Mouse (Mus musculus) urinary bladder, adult 2 months (tissue): ENCODE data around the gene Ppfibp2. TPM values are rescaled to one million over a fixed set of nuclear protein-coding genes. Genes with fewer than 3 reads are reported as not detected.

ENCODE experiments used
- DNase-seq: peaks from one replicate; pipeline ENCODE4 v3.0.0; 2022; ENCODE audit warnings: low spot score
- polyA plus RNA-seq: library from polyadenylated mRNA; depleted of rRNA; stranded (reverse); fragments of >200 nt; gene quantifications from 2 replicates; pipeline ENCODE4 v1.2.3, GENCODE M21; 2012; rRNA removed

The Ppfibp2 gene
- polyA plus RNA-seq, 1 experiment = 81.1 TPM

DNA sequence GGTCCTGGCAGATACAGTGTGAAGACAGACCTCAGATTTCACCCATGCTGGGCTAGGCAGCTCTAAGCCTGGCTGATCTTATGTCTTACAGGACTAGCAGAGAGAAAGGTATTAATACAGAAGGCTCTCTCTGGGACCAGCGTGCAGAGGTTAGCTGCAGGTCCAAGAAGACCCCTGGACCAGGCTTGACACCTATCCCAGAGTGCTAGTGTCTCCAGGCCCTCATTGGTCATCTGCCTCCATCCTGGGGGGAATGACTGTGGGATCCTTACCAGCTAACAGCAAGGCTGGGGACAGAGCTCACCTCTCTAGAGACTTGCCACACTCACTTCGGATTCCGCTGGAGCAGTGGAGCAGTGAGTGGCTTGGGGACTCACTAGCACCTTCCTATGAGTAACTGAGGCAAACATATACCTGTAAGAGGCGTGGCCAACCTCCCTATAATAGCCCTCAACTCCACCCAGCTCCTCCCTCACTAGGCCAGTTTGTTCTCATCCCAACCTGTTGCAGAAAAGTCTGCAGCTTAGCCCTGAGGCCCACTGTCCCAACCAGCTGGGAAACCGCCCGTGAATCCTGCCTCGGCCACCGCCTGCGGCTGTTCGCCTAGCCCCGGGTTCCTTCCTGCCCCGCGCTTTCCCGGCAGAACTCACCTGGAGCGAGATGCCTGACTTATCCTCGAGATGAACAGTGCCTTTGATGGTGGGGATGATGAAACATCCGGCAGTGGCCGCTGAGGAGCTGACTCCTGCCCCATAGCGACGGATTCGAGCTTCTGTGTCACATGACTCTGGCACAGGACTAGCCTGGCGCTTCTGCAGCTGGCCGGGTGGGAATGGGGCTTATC is 162.5 kb downstream of the Ppfibp2 start, which contains the start of gene Cyb5r2:
TSS of gene Cyb5r2 (minus strand) at position 725 of the 844 bp plus-strand sequence.
- DNase-seq = no peak

DNA sequence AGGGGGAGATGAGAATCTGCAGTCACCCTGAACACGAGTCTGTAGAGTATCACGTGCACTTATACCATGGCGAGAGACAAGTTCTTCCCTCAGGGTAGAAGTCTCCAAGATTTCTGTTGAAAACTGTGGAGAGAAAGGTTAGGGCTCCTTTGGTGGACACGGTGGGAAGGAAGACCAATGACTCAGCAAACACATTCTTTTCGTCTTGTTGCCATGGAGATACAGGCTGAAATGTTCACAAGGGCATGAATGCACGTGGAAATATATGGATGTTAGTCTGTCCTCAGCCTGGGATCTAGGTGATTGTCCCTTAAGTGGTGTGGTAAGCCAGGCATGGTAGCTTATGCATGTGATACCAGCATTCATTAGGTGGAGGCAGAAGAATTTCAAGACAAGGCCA is 175.8 kb downstream of the Ppfibp2 start:
- no peak for DNase-seq

DNA sequence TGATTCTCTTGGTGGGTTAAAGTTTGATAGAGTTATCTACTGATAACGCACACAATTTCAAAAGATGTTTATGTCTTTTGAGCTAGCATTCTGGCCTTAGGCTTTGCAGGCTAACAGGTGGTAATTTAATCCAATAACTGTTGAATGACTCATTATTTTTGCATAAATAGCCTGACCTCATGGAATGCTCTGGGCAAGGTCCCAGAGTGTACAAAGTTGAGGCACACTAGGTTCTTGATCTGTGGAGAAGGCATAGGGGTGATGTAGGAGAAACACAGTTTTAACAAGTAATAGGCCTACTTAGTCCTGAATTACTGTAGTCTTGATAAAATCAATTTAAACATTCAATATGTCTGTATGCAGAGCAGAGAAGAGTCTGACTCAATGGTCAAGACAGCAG is 183.2 kb downstream of the Ppfibp2 start:
- DNase-seq = no peak

DNA sequence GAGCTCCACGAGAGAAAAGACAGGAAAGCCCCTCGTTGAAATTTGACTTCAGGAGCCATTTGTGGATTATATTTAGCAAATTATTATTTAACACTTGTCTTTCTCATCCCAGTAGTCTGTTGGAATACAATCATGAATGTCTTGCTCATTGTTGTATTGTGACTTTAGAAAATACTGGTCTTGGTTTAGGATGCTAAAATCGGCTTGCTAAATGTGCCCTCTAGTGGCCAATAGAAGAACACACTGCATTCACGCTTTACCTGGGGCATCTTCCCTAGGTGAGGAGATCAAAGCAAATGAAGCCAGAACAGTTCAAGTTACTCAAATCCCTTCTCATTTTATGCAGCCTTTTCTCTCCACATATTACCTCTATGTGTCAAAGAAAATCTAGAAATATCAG is 184.6 kb downstream of the Ppfibp2 start:
- no peak for DNase-seq

DNA sequence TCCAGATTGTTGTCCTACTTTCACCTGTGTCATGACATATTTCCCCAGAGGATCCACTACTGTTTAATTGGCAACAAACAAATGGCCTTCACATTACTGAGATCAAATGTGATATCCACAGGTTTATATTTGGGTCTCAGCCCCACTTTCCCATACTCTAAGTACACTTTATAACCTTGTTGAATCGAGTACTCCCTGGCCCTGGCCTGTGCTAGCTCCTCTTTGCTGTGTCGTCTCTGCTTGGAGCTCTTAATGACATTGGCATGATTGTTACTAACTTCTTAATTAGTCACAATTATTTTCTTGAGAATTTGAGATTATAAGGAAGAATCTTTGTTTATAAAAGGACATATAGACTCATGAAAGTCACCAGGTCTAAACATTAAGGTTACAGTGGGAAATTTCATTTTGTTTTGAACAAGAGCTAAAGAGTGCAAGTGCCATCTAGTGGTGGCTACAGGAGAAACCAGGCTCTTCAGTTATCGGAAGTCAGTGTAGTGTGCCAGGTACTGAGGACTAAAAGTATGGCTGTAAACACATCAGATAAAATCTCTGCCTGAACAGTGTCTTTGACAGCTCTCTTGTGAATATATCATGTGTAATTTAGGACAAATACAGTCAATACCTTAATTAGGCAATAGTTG is 193.1 kb downstream of the Ppfibp2 start:
- no peak for DNase-seq

DNA sequence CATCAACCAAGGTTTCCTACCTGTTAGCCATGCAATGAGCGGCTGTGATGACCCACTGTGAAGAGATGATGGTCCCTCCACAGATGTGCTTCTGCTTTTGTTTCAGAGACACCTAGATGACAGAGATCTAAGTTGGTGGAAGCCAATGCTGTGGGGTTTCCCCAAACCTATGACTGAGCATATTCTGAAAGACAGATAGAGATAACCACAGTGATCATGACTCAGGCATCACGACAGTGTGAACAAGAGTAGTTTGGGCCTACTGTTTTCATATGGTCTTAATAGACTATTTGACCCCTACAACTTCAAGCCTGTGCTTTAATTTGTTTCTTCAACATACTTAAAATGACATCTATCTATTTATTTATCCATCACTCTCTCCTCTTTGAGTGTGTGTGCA is 201.5 kb downstream of the Ppfibp2 start:
- no peak for DNase-seq

Other genes with a start within 250 kb of the Ppfibp2 start
- gene Syt9, start 224.5 kb upstream of the Ppfibp2 start, polyA plus RNA-seq = 0.28 and 0.35 TPM in 2 replicates
- gene Olfml1, start 27.8 kb upstream of the Ppfibp2 start, polyA plus RNA-seq = 20.0 and 21.6 TPM in 2 replicates
- gene 5330417H12Rik, start 30.0 kb downstream of the Ppfibp2 start, polyA plus RNA-seq = not detected in 2 replicates
- gene Cyb5r2, start 162.8 kb downstream of the Ppfibp2 start, polyA plus RNA-seq = 0.13 TPM in 1 of 2 replicates, not detected in the other
- not detected in 2 replicates for gene Ovch2, start 206.0 kb downstream of the Ppfibp2 start, polyA plus RNA-seq
- not detected in 2 replicates for gene Olfr467, start 217.1 kb downstream of the Ppfibp2 start, polyA plus RNA-seq
- not detected in 2 replicates for gene Olfr469, start 230.3 kb downstream of the Ppfibp2 start, polyA plus RNA-seq